Mouse (Mus musculus) left cerebral cortex, postnatal 25 days (tissue): ENCODE results near the gene Hspb11. TPM values are rescaled to one million over a fixed set of nuclear protein-coding genes. Genes with fewer than 3 reads are reported as not detected.

Experiments used
- DNase-seq, 2 experiments: peaks; one replicate each; pipeline ENCODE4 v3.0.0; 2022; ENCODE audit warnings: low spot score in 2 of 2, mixed read lengths in 1 of 2
- intact Hi-C: fragments of 180-260 bp; cut with DNase I; formaldehyde crosslinking; loops from one replicate; pipeline ENCODE4 v1.15.1; 2025
- total RNA-seq, 2 experiments: library from RNA; stranded (reverse); gene quantifications; 2 replicates each; pipeline ENCODE4 v1.2.3; 2021

The Hspb11 gene
- total RNA-seq, 2 experiments from 2014 or later = 15.9 to 20.8 TPM

GRCm38 (mm10) chr4:107248061-107248460 lies 5.3 kb upstream of the Hspb11 start:
- intact Hi-C loops = no loop called here
- no peak for DNase-seq

DNA sequence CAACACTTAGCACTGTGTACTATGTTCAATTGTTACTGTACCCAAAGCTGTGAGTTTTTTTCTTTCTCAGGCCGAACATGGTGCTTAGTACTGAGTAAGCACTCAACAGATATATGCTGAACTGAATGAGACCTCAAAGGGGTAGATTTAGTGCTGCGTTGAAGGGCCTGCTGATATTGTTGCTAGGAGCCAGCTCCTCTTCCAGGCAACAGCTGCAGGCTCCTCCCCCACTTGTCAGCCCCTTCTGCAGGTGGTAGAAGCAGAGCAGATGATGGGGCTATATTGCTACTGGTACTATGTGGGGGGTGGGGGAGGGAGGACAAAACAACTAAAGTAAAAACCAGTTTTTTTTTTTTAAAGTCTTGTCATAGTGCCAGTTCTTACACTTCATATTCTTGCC lies 3.9 kb upstream of the Hspb11 start:
- intact Hi-C loops = no loop called here
- DNase-seq = peak in 1 of 2 experiments; percentile 22

DNA sequence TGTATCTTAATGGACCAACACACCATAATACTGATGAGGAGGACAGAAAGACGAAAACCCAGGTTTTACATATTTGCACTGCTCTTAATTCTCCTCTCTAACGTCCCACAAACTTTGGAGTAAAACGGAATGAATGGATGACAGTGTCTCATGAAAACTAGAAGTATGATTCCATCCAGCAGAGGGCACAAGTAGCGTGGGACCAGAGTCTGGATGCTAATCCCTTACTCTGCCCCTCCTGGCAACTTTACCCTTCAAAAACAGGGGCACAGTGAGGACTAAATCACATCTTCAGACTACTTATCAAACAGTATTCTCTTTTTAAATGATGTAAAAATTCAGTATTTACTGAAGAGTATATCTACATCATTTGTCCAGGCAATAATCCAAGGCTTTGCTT lies 2.9 kb upstream of the Hspb11 start:
- intact Hi-C loops = loop anchor here (10.0 kb wide), 1 partner anchor 404 kb away; no protein-coding TSS in a partner anchor
- peak; percentile 50 to 65 for DNase-seq

- no peak for DNase-seq
- intact Hi-C loops = loop anchor here (10.0 kb wide), 1 partner anchor 402 kb away; no protein-coding TSS in a partner anchor
Observed at GRCm38 (mm10) chr4:107252522-107252921, 871 bp upstream of the Hspb11 start.

DNA sequence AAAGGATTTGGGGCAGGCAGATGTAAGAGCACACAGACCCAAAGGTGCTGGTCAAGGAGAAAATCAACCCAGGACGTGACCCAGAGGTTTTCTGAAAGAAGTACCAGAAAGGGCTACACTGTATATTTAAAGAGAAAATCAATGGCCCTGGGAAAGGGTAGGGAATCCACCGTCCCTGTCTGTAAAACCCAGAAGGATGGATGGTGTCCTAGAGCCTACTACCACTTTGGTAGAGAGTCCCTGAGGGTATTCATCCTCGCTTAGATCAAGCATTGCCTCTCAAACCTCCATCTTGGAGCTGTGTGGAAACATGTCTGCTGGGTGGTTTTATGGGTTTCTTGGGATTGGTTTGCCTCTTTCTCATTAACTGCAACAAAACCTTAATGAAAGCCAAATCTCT lies 1.0 kb downstream of the Hspb11 start:
- intact Hi-C loops = loop anchor here (10.0 kb wide), 1 partner anchor 400 kb away; no protein-coding TSS in a partner anchor
- no peak for DNase-seq

DNA sequence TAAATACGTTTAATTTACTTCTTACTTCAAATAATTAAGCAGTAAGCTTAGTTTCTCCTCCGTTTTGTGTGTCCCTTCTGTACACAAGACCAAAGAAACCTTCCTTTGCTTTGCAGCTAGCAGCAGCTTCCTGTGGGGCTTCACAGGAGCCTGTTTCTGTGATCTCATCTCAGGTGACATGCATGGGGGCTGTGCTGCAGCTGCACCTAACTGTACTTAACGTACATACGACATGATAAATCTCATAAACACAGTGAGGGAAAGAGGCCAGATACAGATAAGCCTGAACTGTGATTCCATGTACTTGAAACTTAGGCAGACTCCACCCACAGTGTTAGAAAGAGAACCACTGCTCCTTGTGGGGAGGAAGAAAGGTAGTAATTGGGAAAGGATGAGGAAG lies 6.6 kb downstream of the Hspb11 start:
- DNase-seq = no peak
- intact Hi-C loops = no loop called here

GRCm38 (mm10) chr4:107273683-107274082 lies 20.3 kb downstream of the Hspb11 start:
- intact Hi-C loops = no loop called here
- DNase-seq = no peak

DNA sequence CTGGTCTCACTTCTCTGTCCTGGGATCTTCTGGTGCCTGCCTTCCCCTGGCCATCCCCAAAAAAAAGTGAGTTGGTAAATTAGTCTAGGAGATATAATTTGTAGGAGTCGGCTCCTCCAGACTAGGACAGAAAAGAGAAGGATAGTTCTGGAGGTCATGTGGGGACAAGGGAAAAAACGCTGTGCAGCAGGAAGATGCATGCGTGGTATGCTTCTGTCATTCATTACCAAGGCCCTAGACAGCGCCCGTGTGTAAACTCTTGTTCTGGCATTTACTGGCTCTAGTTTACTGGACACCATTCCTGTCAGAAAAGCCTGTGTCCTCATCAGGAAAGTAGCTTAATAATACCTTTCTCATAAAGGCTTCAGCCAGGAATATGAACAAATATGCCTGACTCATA lies 21.1 kb downstream of the Hspb11 start:
- DNase-seq = no peak
- intact Hi-C loops = no loop called here

GRCm38 (mm10) chr4:107278188-107278707 lies 24.9 kb downstream of the Hspb11 start:
- intact Hi-C loops = no loop called here
- no peak for DNase-seq

GRCm38 (mm10) chr4:107280843-107281475 lies 27.6 kb downstream of the Hspb11 start:
- DNase-seq = no peak
- intact Hi-C loops = no loop called here

DNA sequence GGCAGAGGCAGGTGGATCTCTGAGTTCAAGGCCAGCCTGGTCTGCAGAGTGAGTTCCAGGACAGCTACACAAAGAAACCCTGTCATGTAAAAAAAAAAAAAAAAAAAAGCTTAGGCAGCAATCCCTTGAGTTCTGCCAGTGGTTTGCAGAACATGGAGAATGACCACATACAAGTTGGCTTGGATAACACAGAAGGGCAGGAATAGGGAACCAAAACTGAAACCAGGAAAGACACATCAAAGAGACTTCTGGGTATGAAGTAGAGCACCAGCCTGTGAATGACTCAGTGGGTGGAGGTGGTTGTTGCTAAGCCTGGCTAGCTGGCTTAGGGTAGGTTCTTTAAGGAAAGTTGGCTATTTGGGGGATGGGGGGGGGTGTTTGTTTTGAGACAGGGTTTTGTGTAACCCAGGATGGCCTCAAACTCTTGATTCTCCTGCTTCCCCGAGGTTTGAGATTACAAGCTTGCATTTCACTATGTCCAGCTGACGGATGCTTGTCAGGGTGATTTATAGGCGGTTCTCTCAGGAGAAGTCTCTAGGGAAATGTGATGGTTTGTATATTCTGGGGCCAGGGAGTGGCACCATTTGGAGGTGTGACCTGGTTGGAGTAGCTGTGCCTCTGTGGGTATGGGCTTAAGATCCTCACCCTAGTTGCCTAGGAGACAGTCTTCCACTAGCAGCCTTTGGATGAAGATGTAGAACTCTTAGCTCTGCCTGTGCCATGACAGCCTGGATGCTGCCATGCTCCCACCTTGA lies 32.2 kb downstream of the Hspb11 start:
- intact Hi-C loops = no loop called here
- DNase-seq = no peak

DNA sequence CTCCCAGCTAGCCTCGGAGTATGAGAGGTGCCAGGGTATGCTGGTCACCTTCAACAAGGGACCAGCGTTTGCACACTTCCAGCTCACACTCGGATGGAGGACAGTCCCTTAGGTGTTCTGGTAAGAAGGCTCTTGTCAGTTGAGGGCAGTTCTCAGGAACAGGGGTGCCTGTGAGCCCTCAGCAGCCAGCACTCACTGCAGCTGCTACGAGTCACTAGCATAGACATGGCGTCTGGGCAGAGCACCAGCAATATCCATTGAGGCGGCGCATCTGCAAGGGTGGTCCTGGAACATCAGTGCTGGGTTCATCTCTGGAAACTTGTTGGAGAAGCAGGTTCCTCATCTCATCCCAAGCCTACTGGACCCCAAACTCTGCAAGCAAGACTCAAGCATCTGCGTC lies 33.0 kb downstream of the Hspb11 start:
- intact Hi-C loops = no loop called here
- no peak for DNase-seq

GRCm38 (mm10) chr4:107287517-107287916 lies 34.1 kb downstream of the Hspb11 start:
- no peak for DNase-seq
- intact Hi-C loops = no loop called here

- peak; percentile 34 to 63 for DNase-seq
- intact Hi-C loops = no loop called here
Observed at GRCm38 (mm10) chr4:107291611-107292272, 38.3 kb downstream of the Hspb11 start.

DNA sequence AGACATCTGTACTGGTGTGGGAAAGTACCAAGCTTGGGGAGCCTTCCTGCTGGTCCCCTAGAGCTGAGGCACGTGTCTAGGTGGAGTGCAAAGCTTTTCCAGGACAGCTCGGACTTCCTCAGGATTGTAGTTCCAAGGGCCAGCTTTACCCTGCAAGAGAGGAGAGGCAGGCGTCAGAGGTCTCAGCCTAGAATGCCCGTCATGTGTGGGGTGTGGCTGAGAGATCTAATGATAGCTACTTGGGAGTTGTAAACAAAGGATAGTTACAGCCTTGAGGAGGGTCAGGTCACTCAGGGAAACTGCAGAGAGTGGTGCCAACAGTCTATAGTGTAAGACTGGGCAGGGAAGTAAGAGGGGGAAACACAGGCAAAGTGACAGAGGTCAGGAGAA lies 38.9 kb downstream of the Hspb11 start:
- DNase-seq = no peak
- intact Hi-C loops = no loop called here

DNA sequence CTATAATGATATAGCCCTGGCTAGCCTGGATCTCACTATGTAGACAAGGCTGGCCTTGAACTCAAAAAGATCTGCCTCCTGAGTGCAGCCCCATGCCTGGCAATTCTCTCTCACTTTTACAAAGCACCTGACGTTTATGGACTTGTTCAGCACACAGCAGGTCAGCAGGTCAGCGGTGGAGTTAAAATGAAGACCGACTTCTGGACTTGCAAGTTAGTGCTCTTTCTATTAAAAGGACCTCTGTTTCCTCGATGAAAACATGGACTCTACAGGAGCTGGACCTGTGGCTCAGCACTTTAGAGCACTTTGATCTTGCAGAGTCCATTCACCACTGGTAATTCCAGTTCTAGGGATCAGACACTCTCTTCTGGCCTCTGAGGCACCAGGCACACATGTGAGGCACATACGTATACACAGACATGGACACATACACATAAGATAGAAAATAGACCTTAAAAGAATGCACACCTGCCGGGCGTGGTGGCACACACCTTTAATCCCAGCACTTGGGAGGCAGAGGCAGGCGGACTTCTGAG lies 44.7 kb downstream of the Hspb11 start:
- DNase-seq = no peak
- intact Hi-C loops = no loop called here

GRCm38 (mm10) chr4:107299779-107300340 lies 46.5 kb downstream of the Hspb11 start:
- DNase-seq = no peak
- intact Hi-C loops = no loop called here

- intact Hi-C loops = no loop called here
- no peak for DNase-seq
Observed at GRCm38 (mm10) chr4:107300371-107300770, 47.0 kb downstream of the Hspb11 start.

GRCm38 (mm10) chr4:107300902-107301555 lies 47.6 kb downstream of the Hspb11 start:
- intact Hi-C loops = no loop called here
- no peak for DNase-seq
